Mouse (Mus musculus): ENCODE measurements around the gene Sprr4.
"Not testable (repeated sequence)": the region's sequence is repeated elsewhere in the genome, so short reads cannot be mapped to it uniquely, and the experiment has no call there.

Gene Sprr4

DNA sequence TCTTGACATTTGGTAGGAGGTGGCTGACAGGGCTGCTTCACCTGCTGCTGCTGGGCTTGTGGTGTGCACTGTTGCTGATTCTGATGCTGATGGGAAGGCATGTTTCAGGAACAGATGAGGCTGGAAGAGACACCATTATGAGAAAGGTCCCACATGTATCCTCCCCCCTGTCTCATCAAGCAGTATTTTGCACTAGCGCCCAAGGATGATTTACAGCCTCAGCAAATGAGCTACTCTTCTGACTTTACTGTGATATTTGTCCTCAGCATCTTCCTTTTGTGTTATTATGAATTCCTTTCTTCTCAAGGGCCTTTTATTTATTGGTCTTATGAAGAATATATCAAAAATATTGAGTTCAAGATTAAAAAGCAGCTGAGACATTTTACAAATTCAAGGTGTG lies at the start of gene Sprr4:
TSS of gene Sprr4 (minus strand) at position 101 of the 400 bp plus-strand sequence.
- no peak for DNase-seq

DNA sequence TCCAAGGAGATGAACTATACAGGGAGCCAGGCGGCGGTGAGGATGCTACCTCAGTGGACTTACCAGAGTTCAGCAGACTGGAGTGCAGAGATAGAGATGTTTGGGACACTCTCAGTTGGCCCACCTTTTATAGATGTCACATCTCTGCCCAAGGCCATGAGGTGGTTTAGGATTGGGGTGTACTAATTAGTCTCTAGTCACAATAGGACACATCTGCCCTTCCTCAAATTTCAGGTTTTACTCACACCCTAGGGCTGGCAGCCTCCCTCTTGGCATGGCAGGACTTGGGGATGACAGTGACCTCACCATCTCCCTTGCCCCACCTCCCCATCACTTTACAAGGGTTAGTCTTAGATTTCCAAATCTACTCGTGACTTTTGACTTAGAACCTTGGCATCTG lies 34.1 kb upstream of the Sprr4 start, which contains the start of gene 2310046K23Rik:
TSS of gene 2310046K23Rik (minus strand) at position 101 of the 400 bp plus-strand sequence.
- no peak for DNase-seq

DNA sequence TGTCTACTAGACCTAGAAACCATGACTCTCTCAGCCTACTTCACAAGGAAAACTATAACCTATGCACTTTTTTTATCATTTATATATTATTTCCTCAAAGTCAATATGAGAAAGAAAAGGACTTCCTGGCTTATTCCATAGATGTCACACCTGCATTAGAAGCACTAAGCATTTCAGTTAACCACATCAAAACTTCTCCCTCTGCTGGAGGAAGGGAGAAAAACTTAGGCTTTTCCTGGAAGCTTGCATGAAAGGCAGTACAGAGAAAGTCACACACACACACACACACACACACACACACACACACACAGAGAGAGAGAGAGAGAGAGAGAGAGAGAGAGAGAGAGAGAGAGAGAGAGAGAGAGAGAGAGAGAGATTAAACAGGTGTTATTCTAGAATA lies 12.0 kb upstream of the Sprr4 start:
- DNase-seq = no peak

DNA sequence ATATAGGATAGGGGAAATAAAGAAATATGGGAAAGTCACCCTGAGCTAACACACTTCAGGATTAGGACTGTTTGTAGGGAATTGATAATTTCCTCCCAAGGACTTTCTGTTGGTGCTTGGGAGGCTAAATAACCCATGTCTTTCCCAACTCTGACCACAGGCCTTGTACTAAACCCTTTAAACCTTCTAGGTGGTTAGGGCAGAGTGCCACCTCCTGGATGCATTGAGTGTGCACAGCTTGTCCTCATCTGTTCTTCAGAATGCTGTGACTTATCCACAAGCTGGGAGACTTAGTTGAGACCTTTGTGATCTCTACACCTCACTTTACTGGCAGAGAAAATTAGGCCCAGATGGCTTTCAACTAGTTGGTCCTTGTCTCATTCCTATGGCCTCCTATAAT lies 10.5 kb upstream of the Sprr4 start:
- DNase-seq = peak; percentile 44 to 62

DNA sequence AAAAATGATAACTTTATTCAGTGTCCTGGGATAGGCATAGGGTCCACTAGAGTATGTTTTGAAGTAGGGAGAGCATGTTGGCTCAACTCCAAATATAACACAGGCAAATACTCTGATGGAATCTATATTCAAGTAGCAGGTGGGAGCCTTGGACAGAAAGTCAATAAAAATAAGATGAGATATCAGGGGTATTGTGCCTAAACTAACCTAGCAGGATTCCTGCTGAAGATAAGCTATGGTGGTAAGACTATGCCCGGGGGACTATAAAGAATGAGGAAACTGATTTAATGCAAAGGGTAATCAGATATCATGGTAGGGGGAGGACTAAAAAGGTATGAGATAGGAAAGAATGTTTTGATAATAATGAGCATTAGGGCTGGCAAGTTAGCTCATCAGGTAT lies 7.9 kb upstream of the Sprr4 start:
- DNase-seq = no peak

DNA sequence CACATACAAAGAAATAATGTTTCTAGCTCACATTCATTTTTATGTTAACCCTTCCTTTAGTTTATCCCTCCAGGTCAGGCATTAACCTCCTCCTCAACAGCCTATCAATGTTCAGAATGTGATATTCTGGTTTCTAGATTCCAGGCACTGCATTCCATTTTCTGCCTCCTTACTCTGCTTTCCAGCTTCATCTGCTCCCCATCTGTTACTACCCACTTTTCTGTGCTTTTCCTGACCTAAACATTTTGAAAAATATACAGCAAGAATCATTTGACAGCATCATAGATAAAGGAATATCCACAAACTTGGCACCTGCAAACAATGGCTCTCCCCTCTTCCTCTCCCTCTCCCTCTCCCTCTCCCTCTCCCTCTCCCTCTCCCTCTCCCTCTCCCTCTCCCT lies 3.2 kb upstream of the Sprr4 start:
- no peak for DNase-seq

DNA sequence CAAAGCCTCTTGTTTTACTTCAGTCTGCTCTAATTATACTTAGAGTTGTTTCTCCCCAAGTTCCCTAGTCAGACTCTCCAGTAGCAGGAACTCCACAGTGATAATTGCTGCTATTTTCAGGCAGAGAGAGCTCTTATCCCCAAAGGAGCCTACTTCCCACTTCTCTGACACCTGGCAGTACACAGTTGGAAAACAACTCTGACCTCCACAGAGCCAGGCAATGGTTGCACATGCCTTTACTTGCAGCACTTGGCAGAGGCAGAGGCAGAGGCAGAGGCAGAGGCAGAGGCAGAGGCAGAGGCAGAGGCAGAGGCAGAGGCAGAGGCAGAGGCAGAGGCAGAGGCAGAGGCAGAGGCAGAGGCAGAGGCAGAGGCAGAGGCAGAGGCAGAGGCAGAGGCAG lies 10.0 kb downstream of the Sprr4 start:
- not testable (repeated sequence) for DNase-seq

DNA sequence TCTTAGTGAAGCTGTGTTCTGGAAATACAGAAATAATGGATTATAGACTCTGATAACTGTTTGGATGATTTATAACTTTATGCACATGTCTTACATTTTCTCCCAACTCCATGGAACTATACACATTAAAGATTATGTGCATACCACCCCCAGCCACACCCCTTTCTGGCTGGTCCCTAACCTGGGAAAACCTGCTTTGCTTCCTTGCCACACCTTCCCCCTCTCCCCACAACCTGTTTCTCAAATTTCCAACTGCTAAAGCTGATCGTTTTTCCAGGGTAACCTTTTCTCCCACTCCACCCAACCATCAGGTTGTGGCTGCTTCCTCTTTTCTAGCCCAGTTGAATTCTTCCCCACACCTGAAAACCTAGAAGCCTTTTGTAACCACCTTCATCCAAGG lies 14.0 kb downstream of the Sprr4 start:
- no peak for DNase-seq

DNA sequence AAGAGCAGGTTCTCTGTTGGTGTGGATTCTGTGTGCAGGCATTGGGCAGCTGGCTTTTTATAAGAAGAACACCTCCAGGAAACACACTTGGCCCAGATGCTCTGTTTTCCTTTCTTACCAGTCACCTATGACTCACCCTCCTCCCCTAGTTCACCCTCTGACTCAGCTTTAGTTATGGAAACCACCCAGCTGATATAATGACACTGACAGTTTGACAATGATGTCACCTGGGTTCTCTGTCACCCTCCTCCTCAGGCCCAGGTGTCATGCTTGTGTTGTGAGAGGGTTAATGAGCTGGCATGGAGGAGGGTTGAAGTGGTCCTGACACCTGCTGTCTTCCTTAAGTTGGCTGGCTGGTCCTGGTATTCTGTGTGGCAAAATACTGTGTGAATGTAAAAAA lies 14.4 kb downstream of the Sprr4 start, which contains the start of gene Sprr1a:
TSS of gene Sprr1a (minus strand) at position 33 of the 400 bp plus-strand sequence.
- no peak for DNase-seq

DNA sequence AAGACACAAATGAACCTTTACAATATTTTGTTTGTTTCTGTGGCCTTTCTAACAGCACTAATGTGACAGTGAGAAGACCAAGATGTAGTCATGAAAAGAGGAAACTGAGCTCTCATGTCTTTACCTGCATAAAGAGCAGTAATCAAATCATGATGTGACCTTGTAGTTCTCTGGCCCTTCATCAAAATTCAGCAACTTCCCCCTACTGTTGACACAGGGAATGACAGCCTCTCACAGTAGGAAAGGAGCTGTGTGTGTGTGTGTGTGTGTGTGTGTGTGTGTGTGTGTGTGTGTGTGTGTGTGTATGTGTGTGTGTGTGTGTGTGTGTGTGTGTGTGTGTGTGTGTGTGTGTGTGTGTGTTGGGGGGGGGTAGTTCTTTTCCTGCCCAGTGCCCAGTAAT lies 19.0 kb downstream of the Sprr4 start:
- peak in 1 of 2 experiments; percentile 6 for DNase-seq

DNA sequence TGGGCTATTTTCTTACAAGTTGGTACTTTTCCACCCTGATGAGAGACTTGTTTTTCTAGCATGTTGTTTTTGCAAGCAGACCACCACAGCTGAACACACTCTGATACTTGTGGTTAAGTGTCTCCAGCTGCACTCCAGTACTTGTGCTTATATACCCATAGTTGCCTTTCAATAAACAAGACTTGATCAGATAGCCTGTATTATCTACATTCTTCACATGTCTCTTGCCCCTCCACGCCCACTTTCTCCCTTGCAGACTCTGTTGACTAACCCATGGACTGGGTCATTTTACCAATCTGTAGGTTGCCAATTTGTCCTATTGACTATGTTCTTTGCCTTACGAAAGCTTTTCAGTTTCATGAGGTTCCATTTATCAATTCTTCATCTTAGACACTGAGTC lies 30.2 kb downstream of the Sprr4 start:
- DNase-seq = no peak

DNA sequence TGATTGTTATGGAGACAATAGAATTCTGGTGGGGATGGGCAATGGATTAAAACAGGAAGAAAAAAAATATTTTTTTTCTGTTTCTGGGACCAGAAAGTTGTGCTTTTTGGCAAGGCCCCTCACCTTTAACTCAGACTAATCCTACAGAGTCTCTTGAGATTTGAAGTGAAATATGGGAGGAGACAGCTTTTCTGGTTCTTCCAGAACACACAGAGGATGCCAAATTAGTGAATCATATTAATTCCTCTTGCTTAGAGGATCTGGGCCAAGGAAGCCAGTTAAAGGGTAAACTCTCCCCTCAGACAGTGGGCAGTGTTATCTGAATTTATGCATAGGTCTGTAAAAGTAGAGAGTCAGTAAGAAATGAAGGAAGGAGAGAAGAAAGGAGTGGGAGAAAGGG lies 32.9 kb downstream of the Sprr4 start:
- DNase-seq = no peak

DNA sequence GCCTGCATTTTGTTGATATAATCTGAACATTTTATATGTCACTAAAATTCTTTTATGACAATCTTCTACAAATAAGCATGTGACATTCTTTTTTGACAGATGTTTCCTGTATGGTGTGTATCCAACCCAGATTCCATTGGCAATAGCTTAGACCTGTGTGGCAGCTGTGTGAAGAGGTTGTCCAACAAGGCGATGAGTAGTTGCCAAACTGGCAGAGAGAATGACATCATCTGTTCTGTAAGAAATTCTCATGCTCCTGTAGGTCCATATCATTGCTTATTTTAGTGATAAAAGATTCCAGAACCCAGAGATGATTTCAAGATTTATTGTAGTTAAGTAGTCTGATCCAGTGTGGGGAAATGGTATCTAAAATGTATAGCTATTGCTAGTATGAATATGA lies 33.7 kb downstream of the Sprr4 start:
- DNase-seq = no peak

DNA sequence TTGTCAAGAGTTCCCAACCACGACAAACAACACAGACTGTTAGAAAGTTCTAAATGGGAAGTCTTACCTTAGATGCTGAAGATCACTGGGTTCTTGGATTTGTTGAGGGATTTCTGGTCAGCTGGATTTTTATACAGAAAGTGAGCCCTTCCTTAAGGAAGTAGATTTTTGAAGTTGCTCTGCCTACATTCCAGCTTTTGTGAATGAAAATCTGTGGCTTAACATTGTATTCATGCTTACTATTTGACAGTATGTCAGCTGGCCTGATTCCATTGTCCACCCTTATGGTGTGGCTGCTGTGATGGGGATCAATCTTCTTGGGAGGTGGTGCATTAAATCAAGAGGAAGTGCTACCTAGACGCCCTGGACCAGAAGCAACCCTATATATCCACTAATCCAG lies 41.7 kb downstream of the Sprr4 start, which contains the start of gene Sprr3:
TSS of gene Sprr3 (minus strand) at position 101 of the 400 bp plus-strand sequence.
- DNase-seq = no peak

DNA sequence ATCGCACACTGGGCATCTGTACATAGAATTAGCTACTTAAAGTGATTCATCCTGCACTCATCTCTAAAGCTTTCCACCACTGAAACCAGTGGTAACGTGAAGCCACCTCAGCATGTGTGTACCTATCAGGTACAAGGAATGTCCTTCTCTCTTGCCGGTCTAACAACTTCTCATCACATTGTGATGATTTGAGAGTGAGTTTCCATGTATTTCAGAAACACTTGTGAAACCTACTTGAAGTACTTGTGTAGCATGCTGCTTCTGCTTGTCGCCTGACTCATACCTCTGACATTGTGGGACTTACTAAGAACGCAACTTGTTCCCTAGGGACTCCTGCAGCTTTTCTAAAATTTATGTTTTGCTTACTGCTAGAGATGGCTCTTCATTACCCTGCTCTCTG lies 45.1 kb downstream of the Sprr4 start:
- DNase-seq = no peak
